In genomic region chr10:118110006-118110920, GRCm38 (mm10) we compare ENCODE assay signal across 9 mouse cellular contexts. TPM values are rescaled to one million over a fixed set of nuclear protein-coding genes. Genes with fewer than 3 reads are reported as not detected.
DNase-seq lines count a peak whose midpoint lies in the region; ATAC-seq and TF ChIP-seq lines count a peak whose summit lies in the region.
"Had no signal": no experiment of that assay in that cellular context is flagged by ENCODE, and none has a peak within 500 bp of the region (broad histone marks: within the 10 kb centered on the region; RNA-seq: fewer than 3 reads in every experiment).

No protein-coding gene starts in this region.

- peak; percentile 70 for TF ChIP-seq CTCF in left cerebral cortex, adult 2 months (IDR thresholded peaks at IDR 0.05)

- peak overlapping the region; percentile 21; the same call in 1 of the 2 replicates for H3K9ac ChIP-seq in lung, embryonic 16.5 days (ENCODE audit: low read length)
- H3K9ac ChIP-seq: liver, embryonic 13.5 days had no signal

- intact Hi-C loops in left cerebral cortex, adult 2 months (cut with DNase I) = loop anchor here (5.0 kb wide), 1 partner anchor 313 kb away; no protein-coding TSS in a partner anchor
- intact Hi-C loops in left cerebral cortex, postnatal 10 days (cut with DNase I) = loop anchor here (5.0 kb wide), 1 partner anchor 263 kb away; the partner anchor contains the start of gene Rap1b

- WGBS in lung, embryonic 16.5 days = 22% methylated on average over 8 of the region's 8 CpGs

- peaks cover 10% of the 10 kb centered on the region for H3K4me1 ChIP-seq in lung, embryonic 16.5 days (replicated peaks; ENCODE audit: control insufficient read depth, insufficient read depth, low read length)
- H3K4me1 ChIP-seq: liver, embryonic 13.5 days had no signal

- peak; percentile 57 for ATAC-seq in lung, embryonic 16.5 days (ENCODE audit: low read depth)

- H3K27ac ChIP-seq in left cerebral cortex, adult 2 months = no peak overlapping the region
- H3K27ac ChIP-seq in lung, embryonic 16.5 days (ENCODE audit: low read length) = peak overlapping the region; percentile 48
- H3K27ac ChIP-seq: liver, embryonic 13.5 days had no signal

- no peaks in the 10 kb centered on the region for H3K36me3 ChIP-seq in lung, embryonic 16.5 days (ENCODE audit: control insufficient read depth, insufficient read depth, low read length)
- H3K36me3 ChIP-seq: liver, embryonic 13.5 days had no signal

- H3K27me3 ChIP-seq in lung, embryonic 16.5 days (ENCODE audit: control insufficient read depth, insufficient read depth, low read depth, low read length) = no peaks in the 10 kb centered on the region; the same call in 1 of the 2 replicates
- H3K27me3 ChIP-seq: liver, embryonic 13.5 days had no signal

- H3K4me3 ChIP-seq in left cerebral cortex, adult 2 months = no peak overlapping the region
- H3K4me3 ChIP-seq in lung, embryonic 16.5 days (ENCODE audit: low read length) = no peak overlapping the region
- H3K4me3 ChIP-seq: liver, embryonic 13.5 days had no signal

- no peak overlapping the region for H3K4me2 ChIP-seq in lung, embryonic 16.5 days (ENCODE audit: low read depth, low read length)
- H3K4me2 ChIP-seq: liver, embryonic 13.5 days had no signal

- no peaks in the 10 kb centered on the region for H3K9me3 ChIP-seq in lung, embryonic 16.5 days (ENCODE audit: control insufficient read depth, low read length)
- H3K9me3 ChIP-seq: liver, embryonic 13.5 days had no signal

- DNase-seq in left cerebral cortex, adult 2 months (ENCODE audit: extremely low spot score in 1 of 2, low spot score in 2 of 2) = no peak
- DNase-seq in left cerebral cortex, postnatal 10 days (ENCODE audit: extremely low spot score in 1 of 2, low spot score in 2 of 2) = no peak
- DNase-seq in MN1 (ENCODE audit: low spot score) = peak; percentile 71
- DNase-seq in embryo, embryonic 9.5 days (ENCODE audit: extremely low spot score) = peak; percentile 64
- DNase-seq in induced T-regulatory cell, adult 2 months (ENCODE audit: low read depth) = peak; percentile 81
- peak; percentile 67 for DNase-seq in thymus, postnatal 14 days
- no peak for DNase-seq in right cerebral cortex, postnatal 36 days (ENCODE audit: low spot score in 2 of 2)
- DNase-seq: liver, embryonic 13.5 days had no signal

RNA-seq across cellular contexts. Expression of gene Mdm1, which starts 31.3 kb away (rescaled TPM):
- total RNA-seq in left cerebral cortex, adult 2 months (2021) = 10 to 100 TPM in 1 of 2 experiments, 1 to 10 TPM in 1; 8.9 to 10.3 TPM
- 10 to 100 TPM; 10.3 to 10.9 TPM for total RNA-seq in left cerebral cortex, postnatal 10 days (2021)
- polyA plus RNA-seq in lung, embryonic 16.5 days (2015; fragmentation: Nextera tagmentation; extraction: Ambion mirVana) = 42.8 and 44.5 TPM in 2 replicates

Comparison
In these comparisons a context has a peak if more than half of its experiments do, and no peak if none do; other contexts are left out.
1. DNase-seq: peak in MN1 (single experiment), embryo, embryonic 9.5 days (single experiment), induced T-regulatory cell, adult 2 months (single experiment) and thymus, postnatal 14 days (single experiment); none in left cerebral cortex, adult 2 months (0 of 2), left cerebral cortex, postnatal 10 days (0 of 2) and right cerebral cortex, postnatal 36 days (0 of 2).